Mouse (Mus musculus): ENCODE results near the gene Copb2. TPM values are rescaled to one million over a fixed set of nuclear protein-coding genes. Genes with fewer than 3 reads are reported as not detected.

The Copb2 gene
- polyA plus RNA-seq, 1 experiment = 86.0 TPM

- H3K79me3 ChIP-seq (ENCODE audit: low read depth) = no peaks in the 10 kb centered on the region
- H3ac ChIP-seq (ENCODE audit: control insufficient read depth, insufficient read length, low read depth) = no peak overlapping the region
- no peak for TF ChIP-seq MYOG (IDR thresholded peaks at IDR 0.05; ENCODE audit: control insufficient read depth, extremely low read depth, insufficient read length)
- no peak for TF ChIP-seq USF1 (IDR thresholded peaks at IDR 0.05; ENCODE audit: low read depth)
- no peaks in the 10 kb centered on the region for H3K79me2 ChIP-seq (ENCODE audit: control insufficient read depth, insufficient read depth)
- no peak overlapping the region for H3K4me3 ChIP-seq (ENCODE audit: insufficient read depth, poor library complexity, severe bottlenecking)
- H3K27me3 ChIP-seq (ENCODE audit: control insufficient read depth, insufficient read depth, insufficient read length) = no peaks in the 10 kb centered on the region
- no peaks in the 10 kb centered on the region for H3K36me3 ChIP-seq (ENCODE audit: control insufficient read depth, insufficient read depth)
Observed at GRCm38 (mm10) chr9:98529776-98530175, 33.7 kb upstream of the Copb2 start.

GRCm38 (mm10) chr9:98530999-98531398, 32.5 kb upstream of the Copb2 start:
- no peaks in the 10 kb centered on the region for H3K36me3 ChIP-seq (ENCODE audit: control insufficient read depth, insufficient read depth)
- no peak overlapping the region for H3K4me3 ChIP-seq (ENCODE audit: insufficient read depth, poor library complexity, severe bottlenecking)
- TF ChIP-seq MYOG (IDR thresholded peaks at IDR 0.05; ENCODE audit: control insufficient read depth, extremely low read depth, insufficient read length) (no peak), MYOD1 (IDR thresholded peaks at IDR 0.05; ENCODE audit: control insufficient read depth, insufficient read length, low read depth) (no peak), MAX (IDR thresholded peaks at IDR 0.05) (no peak), CTCF (IDR thresholded peaks at IDR 0.05; ENCODE audit: control insufficient read depth, insufficient read depth, insufficient read length) (no peak), USF1 (IDR thresholded peaks at IDR 0.05; ENCODE audit: low read depth) (no peak), FOSL1 (IDR thresholded peaks at IDR 0.05; ENCODE audit: insufficient read depth, low read length, poor library complexity, severe bottlenecking) (no peak), CEBPB (IDR thresholded peaks at IDR 0.05; ENCODE audit: low read depth) (no peak)
- H3K79me3 ChIP-seq (ENCODE audit: low read depth) = no peaks in the 10 kb centered on the region
- H3K27me3 ChIP-seq (ENCODE audit: control insufficient read depth, insufficient read depth, insufficient read length) = no peaks in the 10 kb centered on the region
- H3K79me2 ChIP-seq (ENCODE audit: control insufficient read depth, insufficient read depth) = no peaks in the 10 kb centered on the region
- no peak overlapping the region for H3ac ChIP-seq (ENCODE audit: control insufficient read depth, insufficient read length, low read depth)

GRCm38 (mm10) chr9:98534675-98535280, 28.7 kb upstream of the Copb2 start:
- Histone ChIP-seq H3K79me2 (ENCODE audit: control insufficient read depth, insufficient read depth) (no peaks in the 10 kb centered on the region), H3K27me3 (ENCODE audit: control insufficient read depth, insufficient read depth, insufficient read length) (no peaks in the 10 kb centered on the region), H3K4me3 (ENCODE audit: insufficient read depth, poor library complexity, severe bottlenecking) (no peak overlapping the region), H3K36me3 (ENCODE audit: control insufficient read depth, insufficient read depth) (no peaks in the 10 kb centered on the region), H3ac (ENCODE audit: control insufficient read depth, insufficient read length, low read depth) (no peak overlapping the region), H3K79me3 (ENCODE audit: low read depth) (no peaks in the 10 kb centered on the region)
- TF ChIP-seq MAX (IDR thresholded peaks at IDR 0.05) (no peak), MYOG (IDR thresholded peaks at IDR 0.05; ENCODE audit: control insufficient read depth, extremely low read depth, insufficient read length) (no peak), MYOD1 (IDR thresholded peaks at IDR 0.05; ENCODE audit: control insufficient read depth, insufficient read length, low read depth) (no peak), USF1 (IDR thresholded peaks at IDR 0.05; ENCODE audit: low read depth) (no peak), CEBPB (IDR thresholded peaks at IDR 0.05; ENCODE audit: low read depth) (no peak), CTCF (IDR thresholded peaks at IDR 0.05; ENCODE audit: control insufficient read depth, insufficient read depth, insufficient read length) (no peak), FOSL1 (IDR thresholded peaks at IDR 0.05; ENCODE audit: insufficient read depth, low read length, poor library complexity, severe bottlenecking) (no peak)

GRCm38 (mm10) chr9:98535763-98536162, 27.8 kb upstream of the Copb2 start:
- no peaks in the 10 kb centered on the region for H3K36me3 ChIP-seq (ENCODE audit: control insufficient read depth, insufficient read depth)
- TF ChIP-seq USF1 (IDR thresholded peaks at IDR 0.05; ENCODE audit: low read depth) (no peak), MAX (IDR thresholded peaks at IDR 0.05) (no peak), CEBPB (IDR thresholded peaks at IDR 0.05; ENCODE audit: low read depth) (no peak), MYOD1 (IDR thresholded peaks at IDR 0.05; ENCODE audit: control insufficient read depth, insufficient read length, low read depth) (no peak), MYOG (IDR thresholded peaks at IDR 0.05; ENCODE audit: control insufficient read depth, extremely low read depth, insufficient read length) (no peak), CTCF (IDR thresholded peaks at IDR 0.05; ENCODE audit: control insufficient read depth, insufficient read depth, insufficient read length) (no peak), FOSL1 (IDR thresholded peaks at IDR 0.05; ENCODE audit: insufficient read depth, low read length, poor library complexity, severe bottlenecking) (no peak)
- no peaks in the 10 kb centered on the region for H3K27me3 ChIP-seq (ENCODE audit: control insufficient read depth, insufficient read depth, insufficient read length)
- H3K79me2 ChIP-seq (ENCODE audit: control insufficient read depth, insufficient read depth) = no peaks in the 10 kb centered on the region
- H3K79me3 ChIP-seq (ENCODE audit: low read depth) = no peaks in the 10 kb centered on the region
- no peak overlapping the region for H3K4me3 ChIP-seq (ENCODE audit: insufficient read depth, poor library complexity, severe bottlenecking)
- no peak overlapping the region for H3ac ChIP-seq (ENCODE audit: control insufficient read depth, insufficient read length, low read depth)

- no peaks in the 10 kb centered on the region for H3K79me3 ChIP-seq (ENCODE audit: low read depth)
Observed at GRCm38 (mm10) chr9:98538017-98538712, 25.4 kb upstream of the Copb2 start.

More at GRCm38 (mm10) chr9:98538017-98538712, 25.4 kb upstream of the Copb2 start:
- Histone ChIP-seq H3ac (ENCODE audit: control insufficient read depth, insufficient read length, low read depth) (no peak overlapping the region), H3K36me3 (ENCODE audit: control insufficient read depth, insufficient read depth) (no peaks in the 10 kb centered on the region), H3K4me3 (ENCODE audit: insufficient read depth, poor library complexity, severe bottlenecking) (no peak overlapping the region), H3K27me3 (ENCODE audit: control insufficient read depth, insufficient read depth, insufficient read length) (no peaks in the 10 kb centered on the region), H3K79me2 (ENCODE audit: control insufficient read depth, insufficient read depth) (no peaks in the 10 kb centered on the region)
- TF ChIP-seq CTCF (IDR thresholded peaks at IDR 0.05; ENCODE audit: control insufficient read depth, insufficient read depth, insufficient read length) (no peak), MAX (IDR thresholded peaks at IDR 0.05) (no peak), MYOD1 (IDR thresholded peaks at IDR 0.05; ENCODE audit: control insufficient read depth, insufficient read length, low read depth) (no peak), FOSL1 (IDR thresholded peaks at IDR 0.05; ENCODE audit: insufficient read depth, low read length, poor library complexity, severe bottlenecking) (no peak), MYOG (IDR thresholded peaks at IDR 0.05; ENCODE audit: control insufficient read depth, extremely low read depth, insufficient read length) (no peak), USF1 (IDR thresholded peaks at IDR 0.05; ENCODE audit: low read depth) (no peak), CEBPB (IDR thresholded peaks at IDR 0.05; ENCODE audit: low read depth) (no peak)

Data from C2C12 (cell line).